Mouse (Mus musculus): Measurements from ENCODE around the gene Acsm1. TPM values are rescaled to one million over a fixed set of nuclear protein-coding genes. Genes with fewer than 3 reads are reported as not detected.

Gene Acsm1
- polyA plus RNA-seq (2012; rRNA removed), result 0.17 TPM in 1 of 2 replicates, not detected in the other

DNA sequence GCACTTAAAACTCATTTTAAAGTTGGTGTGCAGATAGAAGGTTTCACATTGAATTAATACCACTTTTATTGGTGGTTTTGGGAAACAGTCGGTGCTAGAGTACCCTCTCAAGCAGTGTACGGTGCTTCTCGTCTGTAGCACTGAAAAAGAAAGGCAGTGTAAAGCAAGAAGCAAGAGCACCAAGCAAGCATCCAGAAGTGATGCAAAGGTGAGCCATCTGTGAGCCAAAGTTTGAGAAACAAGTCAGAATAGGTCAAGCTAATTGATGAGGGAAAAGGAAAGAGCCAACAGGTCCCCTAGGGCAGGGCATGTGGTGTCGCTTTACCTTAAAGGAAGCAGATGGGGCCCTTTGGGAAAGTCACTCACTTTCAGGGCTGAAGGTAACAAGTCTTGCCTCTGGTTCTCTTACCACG lies at the start of gene Acsm1:
TSS of gene Acsm1 (plus strand) at position 363 of the 413 bp plus-strand sequence.

DNA sequence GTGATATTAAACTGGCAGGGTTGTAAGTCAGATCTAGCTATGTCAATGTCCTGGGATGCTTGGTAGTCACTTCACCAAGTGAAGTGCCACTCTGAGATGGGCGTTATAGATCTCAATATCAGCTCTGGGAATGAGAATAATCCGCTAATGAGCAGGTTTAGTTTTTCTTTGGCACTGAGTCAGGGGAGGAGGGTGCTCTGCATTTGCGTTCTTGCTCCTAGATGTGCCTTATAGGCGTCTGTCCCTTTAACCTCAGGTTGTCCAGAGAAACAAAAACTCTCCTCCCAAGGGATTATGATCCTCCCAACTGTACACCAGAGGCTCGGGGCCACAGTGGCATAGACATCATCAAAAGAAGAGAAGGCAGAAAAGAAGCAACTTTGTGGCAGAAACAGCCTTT lies 82.9 kb downstream of the Acsm1 start, which contains the start of gene Acsm4:
TSS of gene Acsm4 (plus strand) at position 301 of the 400 bp plus-strand sequence.

Other genes starting within 250 kb of the Acsm1 start
- gene Gp2, start 147.7 kb upstream of the Acsm1 start, polyA plus RNA-seq (2012; rRNA removed), result not detected in 2 replicates
- 0.35 and 0.46 TPM in 2 replicates for gene Umod, start 127.7 kb upstream of the Acsm1 start, polyA plus RNA-seq (2012; rRNA removed)
- 0.29 and 0.68 TPM in 2 replicates for gene Acsm5, start 87.6 kb upstream of the Acsm1 start, polyA plus RNA-seq (2012; rRNA removed)
- not detected in 2 replicates for gene Pdilt, start 83.5 kb upstream of the Acsm1 start, polyA plus RNA-seq (2012; rRNA removed)
- gene Acsm2, start 52.7 kb upstream of the Acsm1 start, polyA plus RNA-seq (2012; rRNA removed), result not detected in 2 replicates
- not detected in 2 replicates for gene Acsm4, start 83.0 kb downstream of the Acsm1 start, polyA plus RNA-seq (2012; rRNA removed)
- 36.6 and 39.4 TPM in 2 replicates for gene Thumpd1, start 113.8 kb downstream of the Acsm1 start, polyA plus RNA-seq (2012; rRNA removed)
- gene Acsm3, start 153.9 kb downstream of the Acsm1 start, polyA plus RNA-seq (2012; rRNA removed), result 0.16 and 0.36 TPM in 2 replicates
- gene Rexo5, start 187.0 kb downstream of the Acsm1 start, polyA plus RNA-seq (2012; rRNA removed), result 1.1 and 2.1 TPM in 2 replicates
- gene Eri2, start 187.0 kb downstream of the Acsm1 start, polyA plus RNA-seq (2012; rRNA removed), result 0.86 and 1.3 TPM in 2 replicates

Measured in ovary, adult 2 months (tissue).